Mouse (Mus musculus): Measurements from ENCODE around the gene Stat4.

GRCm38 (mm10) chr1:52149934-52150346 lies 163.0 kb downstream of the Stat4 start:
- TF ChIP-seq GATA1 (IDR thresholded peaks at IDR 0.05; ENCODE audit: borderline replicate concordance, low read length) (no peak), FLI1 (IDR thresholded peaks at IDR 0.05; ENCODE audit: low read length) (no peak)
